In the genomic region with DNA sequence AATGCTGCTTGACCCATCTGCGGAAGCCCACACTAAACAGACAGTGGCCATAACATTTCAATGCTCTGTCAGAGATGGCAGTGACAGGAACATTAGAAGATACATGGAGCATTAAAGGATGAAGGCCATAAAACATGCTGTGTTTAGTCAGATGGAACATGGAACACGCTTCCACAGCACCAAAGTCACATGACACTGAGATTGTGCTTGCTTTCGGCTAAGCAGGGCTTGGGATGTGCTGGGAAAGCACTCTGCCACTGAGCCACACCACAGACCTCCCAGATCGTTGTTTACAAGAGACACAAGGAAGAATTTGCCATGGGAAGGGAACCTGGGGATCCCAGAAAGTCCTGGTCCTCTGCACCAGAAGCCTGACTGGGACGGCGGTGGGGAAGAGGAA, we compare ENCODE assay signal across 21 mouse cellular contexts.
DNase-seq lines count a peak whose midpoint lies in the region; ATAC-seq and TF ChIP-seq lines count a peak whose summit lies in the region.
"Had no signal": no experiment of that assay in that cellular context is flagged by ENCODE, and none has a peak within 500 bp of the region (broad histone marks: within the 10 kb centered on the region; RNA-seq: fewer than 3 reads in every experiment).

No protein-coding gene starts in this region.

- no peak overlapping the region for H3K4me2 ChIP-seq in kidney, embryonic 15.5 days
- H3K4me2 ChIP-seq: embryonic facial prominence, embryonic 13.5 days; embryonic facial prominence, embryonic 15.5 days; forebrain, embryonic 12.5 days had no signal

- WGBS in kidney, adult 2 months, result 60% methylated on average over 6 of the region's 6 CpGs
- 74% methylated on average over 6 of the region's 6 CpGs for WGBS in kidney, embryonic 15.5 days

- no peak for TF ChIP-seq CTCF in kidney, adult 2 months (conservative IDR thresholded peaks at IDR 0.05; ENCODE audit: insufficient read depth, insufficient read length, low read depth, low read length)

- no peak for ATAC-seq in kidney, embryonic 15.5 days (replicated peaks; ENCODE audit: low FRiP score)
- ATAC-seq: forebrain, embryonic 14.5 days; forebrain, embryonic 16.5 days had no signal

- H3K4me1 ChIP-seq in kidney, adult 2 months (ENCODE audit: control insufficient read depth, insufficient read depth, low read length), result peaks cover 51% of the 10 kb centered on the region
- H3K4me1 ChIP-seq in kidney, embryonic 15.5 days, result peaks cover 57% of the 10 kb centered on the region

- TF ChIP-seq POLR2A in kidney, adult 2 months (IDR thresholded peaks at IDR 0.05; ENCODE audit: low read depth, low read length), result no peak

- no peaks in the 10 kb centered on the region for H3K9me3 ChIP-seq in kidney, embryonic 15.5 days (replicated peaks)
- H3K9me3 ChIP-seq: embryonic facial prominence, embryonic 13.5 days; embryonic facial prominence, embryonic 15.5 days; forebrain, embryonic 10.5 days; forebrain, embryonic 12.5 days had no signal

- no peaks in the 10 kb centered on the region for H3K27me3 ChIP-seq in kidney, adult 2 months (replicated peaks; ENCODE audit: control insufficient read depth, insufficient read depth, low read length)
- no peaks in the 10 kb centered on the region for H3K27me3 ChIP-seq in kidney, embryonic 15.5 days
- H3K27me3 ChIP-seq: embryonic facial prominence, embryonic 13.5 days; embryonic facial prominence, embryonic 15.5 days; forebrain, embryonic 12.5 days had no signal

- H3K27ac ChIP-seq in kidney, adult 2 months (ENCODE audit: insufficient read depth, low read depth, low read length), result 0 out of 2 replicates have a peak overlapping the region, but pooled peaks have one; percentile 8
- H3K27ac ChIP-seq in kidney, embryonic 15.5 days, result peak overlapping the region; percentile 28; the same call in 1 of the 2 replicates
- H3K27ac ChIP-seq: embryonic facial prominence, embryonic 13.5 days; embryonic facial prominence, embryonic 15.5 days; forebrain, embryonic 10.5 days; forebrain, embryonic 12.5 days had no signal

- no peak overlapping the region for H3K9ac ChIP-seq in kidney, embryonic 15.5 days
- H3K9ac ChIP-seq: embryonic facial prominence, embryonic 13.5 days; embryonic facial prominence, embryonic 15.5 days; forebrain, embryonic 12.5 days had no signal

- peak; percentile 50 for DNase-seq in kidney, adult 2 months
- no peak for DNase-seq in kidney, postnatal 10 days
- no peak for DNase-seq in kidney, adult 18-20 months
- DNase-seq: adrenal gland, adult 2 months; adrenal gland, postnatal 10 days; adrenal gland, postnatal 25 days; cerebellum, adult 11 months; cerebellum, adult 18-20 months; cerebellum, adult 8-10 months; cerebellum, adult 9-11 months; cerebellum, postnatal 14 days; cerebellum, postnatal 36 days; embryo, embryonic 11 days had no signal

- H3K36me3 ChIP-seq in kidney, adult 2 months (ENCODE audit: control insufficient read depth, insufficient read depth, low read length), result no peaks in the 10 kb centered on the region
- H3K36me3 ChIP-seq in kidney, embryonic 15.5 days, result no peaks in the 10 kb centered on the region
- H3K36me3 ChIP-seq: embryonic facial prominence, embryonic 13.5 days; embryonic facial prominence, embryonic 15.5 days; forebrain, embryonic 10.5 days; forebrain, embryonic 12.5 days had no signal

- no peak overlapping the region for H3K4me3 ChIP-seq in kidney, adult 2 months (ENCODE audit: insufficient read depth, low read depth, low read length)
- H3K4me3 ChIP-seq in kidney, embryonic 15.5 days (replicated peaks), result no peak overlapping the region
- H3K4me3 ChIP-seq: embryonic facial prominence, embryonic 13.5 days; embryonic facial prominence, embryonic 15.5 days; erythroblast, embryonic 14.5 days; forebrain, embryonic 10.5 days; forebrain, embryonic 12.5 days had no signal
